Mouse (Mus musculus) forebrain, postnatal 0 days (tissue): Measurements from ENCODE around the gene Vmn1r237. TPM values are rescaled to one million over a fixed set of nuclear protein-coding genes. Genes with fewer than 3 reads are reported as not detected.

Experiments
- ATAC-seq: fragments of 200-750 bp; cut with Nextera tagmentation; 2 replicates; pipeline ENCODE4 v1.8.0; 2017; ENCODE audit warnings: mild to moderate bottlenecking, moderate library complexity
- DNase-seq: peaks from one replicate; pipeline ENCODE4 v3.0.0-alpha.2; 2015
- H3K27ac ChIP-seq: fragments of 300-500 bp; sonication (generic); 2 replicates; pipeline ENCODE4 v1.5.1; 2014; ENCODE audit warnings: low read depth, mild to moderate bottlenecking, antibody characterized with exemption, low read length, moderate library complexity, mixed read lengths
- H3K27me3 ChIP-seq: fragments of 300-500 bp; sonication (generic); 2 replicates; pipeline ENCODE4 v1.6.1; 2014; ENCODE audit warnings: mild to moderate bottlenecking, low read length, mixed read lengths; ENCODE audit not compliant: insufficient read depth
- H3K36me3 ChIP-seq: fragments of 300-500 bp; sonication (generic); 2 replicates; pipeline ENCODE4 v1.6.1; 2014; ENCODE audit warnings: mild to moderate bottlenecking, moderate library complexity; ENCODE audit not compliant: insufficient read depth
- H3K4me1 ChIP-seq: fragments of 300-500 bp; sonication (generic); 2 replicates; pipeline ENCODE4 v1.6.1; 2014; ENCODE audit warnings: antibody characterized with exemption; ENCODE audit not compliant: insufficient read depth
- H3K4me2 ChIP-seq: fragments of 300-500 bp; sonication (generic); 2 replicates; pipeline ENCODE4 v1.6.1; 2014; ENCODE audit warnings: low read depth, mild to moderate bottlenecking, moderate library complexity
- H3K4me3 ChIP-seq: fragments of 300-500 bp; sonication (generic); 2 replicates; pipeline ENCODE4 v1.5.1; 2014; ENCODE audit warnings: low read depth, low read length, mixed read lengths
- H3K9ac ChIP-seq: fragments of 300-500 bp; sonication (generic); 2 replicates; pipeline ENCODE4 v1.6.1; 2014; ENCODE audit warnings: mild to moderate bottlenecking
- H3K9me3 ChIP-seq: fragments of 300-500 bp; sonication (generic); 2 replicates; pipeline ENCODE4 v1.6.1; 2016; ENCODE audit warnings: low read length
- CTCF ChIP-seq: sonication (generic); IDR thresholded peaks from 2 replicates; pipeline ENCODE4 v1.5.1; 2016; ENCODE audit warnings: antibody characterized with exemption, control low read depth, low read depth
- WGBS: fragments of 180-500 bp; shearing (Covaris S2); extraction: QIAGEN DNeasy Blood & Tissue Kit; methylation state at CpG from one replicate; pipeline ENCODE4 v1.1.7; 2014; 5-methylcytosine and 5-hydroxymethylcytosine counted together
- microRNA-seq, 2 experiments: library from miRNA; unstranded; fragments of <30 nt; microRNA quantifications; one replicate each; pipeline ENCODE4; 2016
- polyA plus RNA-seq: library from polyadenylated mRNA; unstranded; fragments of >200 nt; fragmentation: Nextera tagmentation; extraction: Ambion mirVana; gene quantifications from 2 replicates; pipeline ENCODE4 v1.2.1, GENCODE M21; 2015
- total RNA-seq: library from RNA; depleted of rRNA; stranded (reverse); fragments of >200 nt; gene quantifications from 2 replicates; pipeline ENCODE4 v1.2.3, GENCODE M21; 2014; rRNA removed

Gene Vmn1r237
- total RNA-seq (not detected in 2 replicates), polyA plus RNA-seq (not detected in 2 replicates)

DNA sequence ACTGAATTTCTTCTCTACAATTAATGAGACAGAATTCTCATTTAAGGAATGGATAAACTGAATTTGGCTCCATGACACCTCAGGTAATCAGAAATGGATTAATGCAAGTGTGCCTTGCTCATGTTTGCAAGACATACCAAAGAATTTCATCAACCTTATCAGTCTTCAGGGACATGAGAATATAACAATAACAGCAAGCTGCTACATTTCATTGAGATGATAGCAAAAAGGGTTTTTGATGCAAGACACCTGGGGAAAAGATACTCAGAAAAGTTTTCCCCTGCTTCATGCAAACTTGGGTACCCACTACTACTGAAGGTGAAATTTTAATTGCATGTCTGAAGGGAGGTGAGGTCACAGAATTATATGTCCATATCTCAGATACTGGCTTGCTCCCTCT, at the start of gene Vmn1r237:
Gene Vmn1r237 (plus strand): TSS at position 301 of the 400 bp plus-strand sequence.
- no peak for TF ChIP-seq CTCF
- H3K9me3 ChIP-seq, result no peaks in the 10 kb centered on the region; the same call in 1 of the 2 replicates
- ATAC-seq (no peak), DNase-seq (no peak)
- H3K9ac ChIP-seq, result no peak within 1 kb of the TSS
- H3K36me3 ChIP-seq, result no peaks in the 10 kb centered on the region
- H3K27ac ChIP-seq, result no peak within 1 kb of the TSS
- no peaks in the 10 kb centered on the region for H3K4me1 ChIP-seq
- H3K27me3 ChIP-seq, result no peaks in the 10 kb centered on the region
- no peak within 1 kb of the TSS for H3K4me2 ChIP-seq
- H3K4me3 ChIP-seq, result no peak within 1 kb of the TSS

- Histone ChIP-seq H3K4me2 (no peak overlapping the region), H3K9me3 (no peaks in the 10 kb centered on the region), H3K27ac (no peak overlapping the region), H3K9ac (no peak overlapping the region), H3K4me3 (no peak overlapping the region), H3K4me1 (no peaks in the 10 kb centered on the region), H3K36me3 (no peaks in the 10 kb centered on the region), H3K27me3 (no peaks in the 10 kb centered on the region)
- DNase-seq (peak; percentile 77), ATAC-seq (no peak)
- WGBS, result 15% methylated on average over 4 of the region's 4 CpGs
- peak; percentile 62 for TF ChIP-seq CTCF
These were observed 39.6 kb upstream of the Vmn1r237 start for GRCm38 (mm10) chr17:21272103-21272502.

DNA sequence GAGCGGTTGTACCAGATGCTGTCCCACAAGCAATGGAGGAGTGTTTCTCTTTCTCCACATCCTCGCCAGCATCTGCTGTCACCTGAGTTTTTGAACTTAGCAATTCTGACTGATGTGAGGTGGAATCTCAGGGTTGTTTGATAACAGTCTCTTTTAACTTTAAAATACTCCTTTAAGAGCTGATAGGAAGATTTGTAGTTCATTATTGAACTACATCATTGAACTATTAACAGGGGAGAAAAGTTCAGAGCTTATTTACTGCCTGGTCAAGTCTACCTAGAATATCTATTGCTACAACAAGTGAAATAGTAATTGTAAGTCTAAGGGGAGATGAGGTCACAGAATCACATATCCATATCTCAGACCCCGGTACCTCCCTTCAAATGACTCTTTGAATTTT, 29.0 kb upstream of the Vmn1r237 start, which contains the start of gene Vmn1r236:
Gene Vmn1r236 (plus strand): TSS at position 301 of the 400 bp plus-strand sequence.
- H3K27me3 ChIP-seq, result no peaks in the 10 kb centered on the region
- TF ChIP-seq CTCF, result no peak
- H3K4me3 ChIP-seq, result no peak within 1 kb of the TSS
- ATAC-seq (no peak), DNase-seq (no peak)
- H3K9me3 ChIP-seq, result no peaks in the 10 kb centered on the region
- H3K9ac ChIP-seq, result no peak within 1 kb of the TSS
- no peak within 1 kb of the TSS for H3K4me2 ChIP-seq
- H3K4me1 ChIP-seq, result no peaks in the 10 kb centered on the region
- WGBS, result 81% methylated on average over 3 of the region's 3 CpGs
- H3K27ac ChIP-seq, result no peak within 1 kb of the TSS
- H3K36me3 ChIP-seq, result no peaks in the 10 kb centered on the region

GRCm38 (mm10) chr17:21284395-21284794, 27.3 kb upstream of the Vmn1r237 start:
- DNase-seq, result no peak
- H3K9me3 ChIP-seq, result no peaks in the 10 kb centered on the region
- H3K9ac ChIP-seq, result no peak overlapping the region
- no peak overlapping the region for H3K27ac ChIP-seq
- ATAC-seq, result no peak
- no peak overlapping the region for H3K4me3 ChIP-seq
- H3K4me1 ChIP-seq, result no peaks in the 10 kb centered on the region
- H3K4me2 ChIP-seq, result no peak overlapping the region
- no peaks in the 10 kb centered on the region for H3K27me3 ChIP-seq
- no peak for TF ChIP-seq CTCF
- H3K36me3 ChIP-seq, result no peaks in the 10 kb centered on the region

GRCm38 (mm10) chr17:21289695-21290094, 22.0 kb upstream of the Vmn1r237 start:
- ATAC-seq, result no peak
- Histone ChIP-seq H3K9ac (no peak overlapping the region), H3K36me3 (no peaks in the 10 kb centered on the region), H3K4me1 (no peaks in the 10 kb centered on the region), H3K4me2 (no peak overlapping the region), H3K27ac (no peak overlapping the region), H3K9me3 (no peaks in the 10 kb centered on the region), H3K27me3 (no peaks in the 10 kb centered on the region), H3K4me3 (no peak overlapping the region)
- DNase-seq, result no peak
- no peak for TF ChIP-seq CTCF

Small RNA genes within 50 kb of the gene (microRNA-seq; reads per million reads assigned to microRNA genes)
- 0 reads per million in 2 experiments for gene Gm26384

Other genes with a start within 250 kb of the Vmn1r237 start
- not detected in 2 replicates for gene Vmn1r234, start 85.8 kb upstream of the Vmn1r237 start, total RNA-seq
- not detected in 2 replicates for gene Vmn1r234, start 85.8 kb upstream of the Vmn1r237 start, polyA plus RNA-seq
- gene Vmn1r235, start 55.5 kb upstream of the Vmn1r237 start, total RNA-seq, result not detected in 2 replicates
- gene Vmn1r235, start 55.5 kb upstream of the Vmn1r237 start, polyA plus RNA-seq, result not detected in 2 replicates
- gene Vmn1r236, start 28.9 kb upstream of the Vmn1r237 start, total RNA-seq, result not detected in 2 replicates
- not detected in 2 replicates for gene Vmn1r236, start 28.9 kb upstream of the Vmn1r237 start, polyA plus RNA-seq
- gene Zfp677, start 71.9 kb downstream of the Vmn1r237 start, total RNA-seq, result 5.1 and 5.2 TPM in 2 replicates
- gene Zfp677, start 71.9 kb downstream of the Vmn1r237 start, polyA plus RNA-seq, result 1.1 and 2.1 TPM in 2 replicates
- 3.1 and 4.2 TPM in 2 replicates for gene Zfp54, start 111.4 kb downstream of the Vmn1r237 start, total RNA-seq
- gene Zfp54, start 111.4 kb downstream of the Vmn1r237 start, polyA plus RNA-seq, result 1.3 and 3.0 TPM in 2 replicates
- gene Zfp51, start 138.5 kb downstream of the Vmn1r237 start, total RNA-seq, result 6.5 and 7.7 TPM in 2 replicates
- 6.0 and 6.6 TPM in 2 replicates for gene Zfp51, start 138.5 kb downstream of the Vmn1r237 start, polyA plus RNA-seq
- 6.2 and 6.6 TPM in 2 replicates for gene Zfp53, start 177.1 kb downstream of the Vmn1r237 start, total RNA-seq
- gene Zfp53, start 177.1 kb downstream of the Vmn1r237 start, polyA plus RNA-seq, result 8.0 and 11.3 TPM in 2 replicates
- gene Zfp52, start 223.7 kb downstream of the Vmn1r237 start, total RNA-seq, result 3.2 and 4.9 TPM in 2 replicates
- 1.7 and 2.1 TPM in 2 replicates for gene Zfp52, start 223.7 kb downstream of the Vmn1r237 start, polyA plus RNA-seq